Mouse (Mus musculus): ENCODE measurements around the gene Cacnb2. TPM values are rescaled to one million over a fixed set of nuclear protein-coding genes. Genes with fewer than 3 reads are reported as not detected.

The Cacnb2 gene
- polyA plus RNA-seq, 1 experiment from 2014 or later = 2.4 TPM

GRCm38 (mm10) chr2:14854054-14854453 is 251.2 kb downstream of the Cacnb2 start:
- H3K27ac ChIP-seq (ENCODE audit: low read depth, low read length) = no peak overlapping the region
- no peaks in the 10 kb centered on the region for H3K9me3 ChIP-seq (replicated peaks; ENCODE audit: control insufficient read depth, low read length)
- H3K27me3 ChIP-seq (replicated peaks; ENCODE audit: control insufficient read depth, insufficient read depth, low read length) = no peaks in the 10 kb centered on the region
- no peak overlapping the region for H3K4me2 ChIP-seq (ENCODE audit: low read length)
- DNase-seq (ENCODE audit: low spot score) = no peak
- no peaks in the 10 kb centered on the region for H3K4me1 ChIP-seq (ENCODE audit: control insufficient read depth, insufficient read depth, low read length)
- 96% methylated on average over 2 of the region's 2 CpGs for WGBS
- no peaks in the 10 kb centered on the region for H3K36me3 ChIP-seq (ENCODE audit: control insufficient read depth, insufficient read depth, low read length)
- no peak overlapping the region for H3K4me3 ChIP-seq (ENCODE audit: low read depth, low read length)
- no peak overlapping the region for H3K9ac ChIP-seq (ENCODE audit: low read length)
- ATAC-seq = no peak

DNA sequence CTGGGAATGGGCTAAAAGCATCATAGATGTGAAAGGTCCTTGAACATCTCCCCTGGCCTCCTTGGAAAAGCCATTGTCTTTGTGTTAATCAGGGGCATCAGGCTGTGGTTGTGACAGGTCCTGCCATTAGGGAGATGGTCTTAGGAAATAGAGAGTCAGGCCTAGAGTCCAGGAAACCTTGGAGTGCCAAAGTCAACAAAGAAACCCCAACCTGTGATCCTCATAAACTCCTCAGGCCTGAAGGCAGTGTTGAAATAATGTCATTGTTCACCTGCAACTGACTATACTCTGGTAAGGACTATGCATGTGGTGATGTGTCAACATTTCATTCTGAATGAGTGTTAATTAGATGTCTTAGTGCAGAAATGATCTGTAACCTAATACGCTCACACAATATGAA is 255.4 kb downstream of the Cacnb2 start:
- 98% methylated on average over 1 of the region's 1 CpGs for WGBS
- DNase-seq (ENCODE audit: low spot score) (no peak), ATAC-seq (no peak)
- Histone ChIP-seq H3K36me3 (ENCODE audit: control insufficient read depth, insufficient read depth, low read length) (no peaks in the 10 kb centered on the region), H3K27ac (ENCODE audit: low read depth, low read length) (no peak overlapping the region), H3K27me3 (replicated peaks; ENCODE audit: control insufficient read depth, insufficient read depth, low read length) (no peaks in the 10 kb centered on the region), H3K9ac (ENCODE audit: low read length) (no peak overlapping the region), H3K4me3 (ENCODE audit: low read depth, low read length) (no peak overlapping the region), H3K4me2 (ENCODE audit: low read length) (no peak overlapping the region), H3K4me1 (ENCODE audit: control insufficient read depth, insufficient read depth, low read length) (no peaks in the 10 kb centered on the region), H3K9me3 (replicated peaks; ENCODE audit: control insufficient read depth, low read length) (no peaks in the 10 kb centered on the region)

- no peak overlapping the region for H3K4me3 ChIP-seq (ENCODE audit: low read depth, low read length)
- no peaks in the 10 kb centered on the region for H3K9me3 ChIP-seq (replicated peaks; ENCODE audit: control insufficient read depth, low read length)
- no peaks in the 10 kb centered on the region for H3K27me3 ChIP-seq (replicated peaks; ENCODE audit: control insufficient read depth, insufficient read depth, low read length)
- no peaks in the 10 kb centered on the region for H3K4me1 ChIP-seq (ENCODE audit: control insufficient read depth, insufficient read depth, low read length)
- ATAC-seq (peak; percentile 76), DNase-seq (ENCODE audit: low spot score) (peak; percentile 66)
- no peaks in the 10 kb centered on the region for H3K36me3 ChIP-seq (ENCODE audit: control insufficient read depth, insufficient read depth, low read length)
- no peak overlapping the region for H3K9ac ChIP-seq (ENCODE audit: low read length)
- no peak overlapping the region for H3K4me2 ChIP-seq (ENCODE audit: low read length)
- H3K27ac ChIP-seq (ENCODE audit: low read depth, low read length) = no peak overlapping the region
- WGBS = 39% methylated on average over 3 of the region's 3 CpGs
Measured at GRCm38 (mm10) chr2:14860350-14860749, 257.5 kb downstream of the Cacnb2 start.

- Histone ChIP-seq H3K36me3 (ENCODE audit: control insufficient read depth, insufficient read depth, low read length) (no peaks in the 10 kb centered on the region), H3K27ac (ENCODE audit: low read depth, low read length) (no peak overlapping the region), H3K9ac (ENCODE audit: low read length) (no peak overlapping the region), H3K9me3 (replicated peaks; ENCODE audit: control insufficient read depth, low read length) (no peaks in the 10 kb centered on the region), H3K4me1 (ENCODE audit: control insufficient read depth, insufficient read depth, low read length) (no peaks in the 10 kb centered on the region), H3K4me3 (ENCODE audit: low read depth, low read length) (no peak overlapping the region), H3K4me2 (ENCODE audit: low read length) (no peak overlapping the region), H3K27me3 (replicated peaks; ENCODE audit: control insufficient read depth, insufficient read depth, low read length) (no peaks in the 10 kb centered on the region)
- DNase-seq (ENCODE audit: low spot score) = no peak
- WGBS = 21% methylated on average over 2 of the region's 2 CpGs
- no peak for ATAC-seq
Measured at GRCm38 (mm10) chr2:14861613-14862012, 258.7 kb downstream of the Cacnb2 start.

- ATAC-seq (no peak), DNase-seq (ENCODE audit: low spot score) (no peak)
- H3K4me3 ChIP-seq (ENCODE audit: low read depth, low read length) = no peak overlapping the region
- H3K9ac ChIP-seq (ENCODE audit: low read length) = no peak overlapping the region
- no peak overlapping the region for H3K27ac ChIP-seq (ENCODE audit: low read depth, low read length)
- H3K9me3 ChIP-seq (replicated peaks; ENCODE audit: control insufficient read depth, low read length) = no peaks in the 10 kb centered on the region
- no peaks in the 10 kb centered on the region for H3K36me3 ChIP-seq (ENCODE audit: control insufficient read depth, insufficient read depth, low read length)
- WGBS = 33% methylated on average over 1 of the region's 1 CpGs
- H3K4me2 ChIP-seq (ENCODE audit: low read length) = no peak overlapping the region
- H3K27me3 ChIP-seq (replicated peaks; ENCODE audit: control insufficient read depth, insufficient read depth, low read length) = no peaks in the 10 kb centered on the region
- H3K4me1 ChIP-seq (ENCODE audit: control insufficient read depth, insufficient read depth, low read length) = no peaks in the 10 kb centered on the region
Measured at GRCm38 (mm10) chr2:14862981-14863380, 260.1 kb downstream of the Cacnb2 start.

GRCm38 (mm10) chr2:14873116-14873515 is 270.2 kb downstream of the Cacnb2 start:
- Histone ChIP-seq H3K4me1 (ENCODE audit: control insufficient read depth, insufficient read depth, low read length) (peaks cover 6% of the 10 kb centered on the region), H3K27ac (ENCODE audit: low read depth, low read length) (no peak overlapping the region), H3K36me3 (ENCODE audit: control insufficient read depth, insufficient read depth, low read length) (no peaks in the 10 kb centered on the region), H3K27me3 (replicated peaks; ENCODE audit: control insufficient read depth, insufficient read depth, low read length) (no peaks in the 10 kb centered on the region), H3K9me3 (replicated peaks; ENCODE audit: control insufficient read depth, low read length) (no peaks in the 10 kb centered on the region), H3K9ac (ENCODE audit: low read length) (no peak overlapping the region), H3K4me3 (ENCODE audit: low read depth, low read length) (no peak overlapping the region), H3K4me2 (ENCODE audit: low read length) (no peak overlapping the region)
- WGBS = 62% methylated on average over 1 of the region's 1 CpGs
- peak; percentile 19 for DNase-seq (ENCODE audit: low spot score)
- ATAC-seq = peak; percentile 25; the same call in 1 of the 2 replicates

GRCm38 (mm10) chr2:14873701-14874181 is 270.9 kb downstream of the Cacnb2 start:
- WGBS = 9% methylated on average over 15 of the region's 15 CpGs
- DNase-seq (ENCODE audit: low spot score) (peak; percentile 28), ATAC-seq (peak; percentile 45; the same call in 1 of the 2 replicates)
- Histone ChIP-seq H3K4me3 (ENCODE audit: low read depth, low read length) (peak overlapping the region; percentile 19), H3K27ac (ENCODE audit: low read depth, low read length) (no peak overlapping the region), H3K4me2 (ENCODE audit: low read length) (peak overlapping the region; percentile 39), H3K36me3 (ENCODE audit: control insufficient read depth, insufficient read depth, low read length) (no peaks in the 10 kb centered on the region), H3K4me1 (ENCODE audit: control insufficient read depth, insufficient read depth, low read length) (peaks cover 6% of the 10 kb centered on the region), H3K27me3 (replicated peaks; ENCODE audit: control insufficient read depth, insufficient read depth, low read length) (no peaks in the 10 kb centered on the region), H3K9ac (ENCODE audit: low read length) (peak overlapping the region; percentile 35; the same call in 1 of the 2 replicates), H3K9me3 (replicated peaks; ENCODE audit: control insufficient read depth, low read length) (no peaks in the 10 kb centered on the region)

DNA sequence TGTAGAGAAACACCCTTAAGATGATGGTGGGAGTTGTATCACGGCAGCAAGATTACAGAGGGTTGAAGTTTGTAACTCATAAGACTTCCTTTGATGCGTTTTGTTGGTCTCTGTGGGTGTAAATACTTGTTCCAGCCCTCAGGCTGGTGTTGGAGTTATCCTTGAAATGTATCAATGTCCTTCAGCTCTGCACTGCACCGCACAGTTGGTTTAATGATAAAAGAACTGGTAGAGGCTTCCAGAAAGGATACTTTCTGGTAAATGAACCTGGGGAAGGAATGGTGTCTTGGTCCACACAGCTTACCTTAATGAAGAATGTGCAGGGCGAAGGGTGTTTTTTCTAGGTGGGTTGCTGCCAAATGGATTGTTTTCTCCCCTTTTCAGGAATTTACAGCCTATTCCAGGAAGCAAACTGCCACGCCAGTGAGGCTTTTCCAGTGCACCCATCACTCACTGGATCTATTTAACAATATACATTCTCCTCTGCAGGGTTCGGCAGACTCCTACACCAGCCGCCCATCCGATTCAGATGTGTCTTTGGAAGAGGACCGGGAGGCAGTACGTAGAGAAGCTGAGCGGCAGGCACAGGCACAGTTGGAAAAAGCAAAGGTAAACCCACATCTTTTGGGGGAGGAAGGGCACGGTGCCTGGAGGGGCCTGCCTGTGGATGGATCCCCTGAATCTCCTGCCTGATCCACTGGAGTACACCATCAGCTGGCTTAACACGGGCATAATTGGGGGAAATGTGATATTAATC is 271.6 kb downstream of the Cacnb2 start:
- Histone ChIP-seq H3K4me1 (ENCODE audit: control insufficient read depth, insufficient read depth, low read length) (peaks cover 6% of the 10 kb centered on the region), H3K36me3 (ENCODE audit: control insufficient read depth, insufficient read depth, low read length) (no peaks in the 10 kb centered on the region), H3K4me2 (ENCODE audit: low read length) (peak overlapping the region; percentile 39), H3K9me3 (replicated peaks; ENCODE audit: control insufficient read depth, low read length) (no peaks in the 10 kb centered on the region), H3K9ac (ENCODE audit: low read length) (peak overlapping the region; percentile 40), H3K27me3 (replicated peaks; ENCODE audit: control insufficient read depth, insufficient read depth, low read length) (no peaks in the 10 kb centered on the region), H3K27ac (ENCODE audit: low read depth, low read length) (no peak overlapping the region), H3K4me3 (ENCODE audit: low read depth, low read length) (peak overlapping the region; percentile 19; the same call in 1 of the 2 replicates)
- DNase-seq (ENCODE audit: low spot score) (no peak), ATAC-seq (no peak)
- 45% methylated on average over 13 of the region's 13 CpGs for WGBS

- DNase-seq (ENCODE audit: low spot score) (no peak), ATAC-seq (no peak)
- Histone ChIP-seq H3K4me1 (ENCODE audit: control insufficient read depth, insufficient read depth, low read length) (peaks cover 6% of the 10 kb centered on the region), H3K4me3 (ENCODE audit: low read depth, low read length) (no peak overlapping the region), H3K9ac (ENCODE audit: low read length) (no peak overlapping the region), H3K27me3 (replicated peaks; ENCODE audit: control insufficient read depth, insufficient read depth, low read length) (no peaks in the 10 kb centered on the region), H3K9me3 (replicated peaks; ENCODE audit: control insufficient read depth, low read length) (no peaks in the 10 kb centered on the region), H3K4me2 (ENCODE audit: low read length) (peak overlapping the region; percentile 39; the same call in 1 of the 2 replicates), H3K36me3 (ENCODE audit: control insufficient read depth, insufficient read depth, low read length) (no peaks in the 10 kb centered on the region), H3K27ac (ENCODE audit: low read depth, low read length) (no peak overlapping the region)
- 20% methylated on average over 2 of the region's 2 CpGs for WGBS
Measured at GRCm38 (mm10) chr2:14875121-14875520, 272.2 kb downstream of the Cacnb2 start.
